Mouse (Mus musculus): ENCODE measurements around the gene Olfr504. TPM values are rescaled to one million over a fixed set of nuclear protein-coding genes. Genes with fewer than 3 reads are reported as not detected.
"Not testable (repeated sequence)": the region's sequence is repeated elsewhere in the genome, so short reads cannot be mapped to it uniquely, and the experiment has no call there.

Olfr504 gene
- not detected in 2 replicates for polyA plus RNA-seq (2015; fragmentation: Nextera tagmentation; extraction: Ambion mirVana)

DNA sequence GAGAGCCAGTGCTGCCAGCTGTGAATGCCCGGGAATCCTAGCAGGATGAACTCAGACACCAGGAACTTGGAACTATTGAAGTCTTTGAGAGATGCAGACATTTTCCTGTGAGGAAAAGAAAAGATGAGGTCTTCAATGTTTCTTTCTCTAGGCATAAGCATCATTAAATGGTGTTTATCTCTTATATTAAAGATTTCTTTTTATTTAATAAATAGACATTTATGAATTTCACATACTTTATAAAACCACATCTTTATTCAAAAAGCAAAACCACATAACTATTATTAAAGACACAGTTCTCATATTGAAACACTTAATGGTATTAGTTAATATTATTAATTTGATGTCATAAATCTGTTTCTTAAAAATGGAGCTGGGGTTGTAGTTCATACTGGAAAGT is at the start of gene Olfr504:
Olfr504 (minus strand) TSS at position 101 of the 400 bp plus-strand sequence.
- Histone ChIP-seq H3K9me3 (replicated peaks; ENCODE audit: control insufficient read depth, low read length) (no peaks in the 10 kb centered on the region; the same call in 1 of the 2 replicates), H3K9ac (ENCODE audit: low read length) (no peak within 1 kb of the TSS), H3K4me2 (ENCODE audit: low read depth, low read length) (no peak within 1 kb of the TSS), H3K4me3 (ENCODE audit: low read length) (no peak within 1 kb of the TSS), H3K4me1 (ENCODE audit: control insufficient read depth, insufficient read depth, low read length) (no peaks in the 10 kb centered on the region), H3K36me3 (ENCODE audit: control insufficient read depth, insufficient read depth) (no peaks in the 10 kb centered on the region), H3K27me3 (ENCODE audit: control insufficient read depth, insufficient read depth, low read length) (no peaks in the 10 kb centered on the region), H3K27ac (ENCODE audit: low read length) (no peak within 1 kb of the TSS)
- 79% methylated on average over 1 of the region's 1 CpGs for WGBS
- no peak for ATAC-seq (replicated peaks; ENCODE audit: extremely low read depth, insufficient read depth, low FRiP score)

DNA sequence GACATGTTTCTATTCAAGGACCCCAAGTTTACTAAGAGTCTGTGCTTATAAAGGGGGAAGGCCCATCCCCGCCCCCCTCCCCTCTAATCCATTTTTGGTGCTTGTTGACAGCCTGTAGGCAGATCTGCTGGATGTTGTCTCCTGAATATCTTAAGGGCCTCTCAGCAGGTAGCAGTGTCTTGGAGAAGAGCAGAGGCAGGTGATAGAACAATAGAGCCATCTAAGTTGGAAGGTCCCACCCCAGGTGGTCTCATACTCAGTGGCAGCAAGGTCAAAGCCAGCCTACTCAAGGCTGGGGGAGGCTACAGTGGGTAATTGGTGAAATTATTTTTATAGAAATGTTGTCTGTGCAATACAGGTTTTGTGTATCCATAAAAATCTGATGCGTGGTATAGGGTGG is 48.5 kb upstream of the Olfr504 start:
- 70% methylated on average over 2 of the region's 2 CpGs for WGBS
- no peak for ATAC-seq (replicated peaks; ENCODE audit: extremely low read depth, insufficient read depth, low FRiP score)
- Histone ChIP-seq H3K9me3 (replicated peaks; ENCODE audit: control insufficient read depth, low read length) (no peaks in the 10 kb centered on the region), H3K27me3 (ENCODE audit: control insufficient read depth, insufficient read depth, low read length) (no peaks in the 10 kb centered on the region), H3K4me3 (ENCODE audit: low read length) (no peak overlapping the region), H3K4me2 (ENCODE audit: low read depth, low read length) (no peak overlapping the region), H3K36me3 (ENCODE audit: control insufficient read depth, insufficient read depth) (no peaks in the 10 kb centered on the region), H3K27ac (ENCODE audit: low read length) (no peak overlapping the region), H3K4me1 (ENCODE audit: control insufficient read depth, insufficient read depth, low read length) (no peaks in the 10 kb centered on the region), H3K9ac (ENCODE audit: low read length) (no peak overlapping the region)

- H3K36me3 ChIP-seq (ENCODE audit: control insufficient read depth, insufficient read depth), result no peaks in the 10 kb centered on the region
- no peaks in the 10 kb centered on the region for H3K9me3 ChIP-seq (replicated peaks; ENCODE audit: control insufficient read depth, low read length)
- no peak within 1 kb of the TSS for H3K9ac ChIP-seq (ENCODE audit: low read length)
- no peak within 1 kb of the TSS for H3K27ac ChIP-seq (ENCODE audit: low read length)
- no peak for ATAC-seq (replicated peaks; ENCODE audit: extremely low read depth, insufficient read depth, low FRiP score)
- no peak within 1 kb of the TSS for H3K4me2 ChIP-seq (ENCODE audit: low read depth, low read length)
- H3K4me3 ChIP-seq (ENCODE audit: low read length), result no peak within 1 kb of the TSS
- no peaks in the 10 kb centered on the region for H3K4me1 ChIP-seq (ENCODE audit: control insufficient read depth, insufficient read depth, low read length)
- no peaks in the 10 kb centered on the region for H3K27me3 ChIP-seq (ENCODE audit: control insufficient read depth, insufficient read depth, low read length)
These were observed 44.9 kb upstream of the Olfr504 start, which contains the start of gene Olfr506 for GRCm38 (mm10) chr7:108610487-108610886. TSS of gene Olfr506 (plus strand) at chr7:108610787.

- not testable (repeated sequence) for H3K9me3 ChIP-seq (replicated peaks; ENCODE audit: control insufficient read depth, low read length)
- WGBS, result 65% methylated on average over 3 of the region's 3 CpGs
These were observed 36.3 kb upstream of the Olfr504 start for GRCm38 (mm10) chr7:108601916-108602315.

DNA sequence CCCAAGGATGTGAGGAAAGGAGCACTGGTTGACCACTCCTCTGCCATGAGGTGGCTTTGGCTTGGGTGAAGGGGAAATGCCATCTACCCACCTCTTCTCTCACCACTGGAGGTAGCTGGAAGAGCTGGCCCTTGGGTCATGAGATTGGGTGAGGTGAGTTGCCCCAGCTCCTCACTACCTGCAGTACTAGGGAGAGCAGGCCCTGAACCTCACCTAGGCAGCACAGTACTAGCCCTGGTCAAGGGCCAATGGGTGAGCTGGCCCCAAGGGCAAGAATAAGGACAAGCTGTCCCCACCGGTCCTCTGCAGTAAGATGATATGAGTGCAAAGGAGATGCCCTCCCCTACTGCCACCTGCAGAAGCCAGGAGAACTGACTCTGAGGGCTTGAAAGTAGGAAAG is 24.2 kb upstream of the Olfr504 start:
- Histone ChIP-seq H3K27ac (ENCODE audit: low read length) (no peak overlapping the region), H3K4me3 (ENCODE audit: low read length) (no peak overlapping the region), H3K4me1 (ENCODE audit: control insufficient read depth, insufficient read depth, low read length) (no peaks in the 10 kb centered on the region), H3K9me3 (replicated peaks; ENCODE audit: control insufficient read depth, low read length) (0 out of 2 replicates have a peak, but pooled peaks cover 5% of the 10 kb centered on the region), H3K27me3 (ENCODE audit: control insufficient read depth, insufficient read depth, low read length) (no peaks in the 10 kb centered on the region), H3K9ac (ENCODE audit: low read length) (no peak overlapping the region), H3K4me2 (ENCODE audit: low read depth, low read length) (no peak overlapping the region), H3K36me3 (ENCODE audit: control insufficient read depth, insufficient read depth) (no peaks in the 10 kb centered on the region)
- no peak for ATAC-seq (replicated peaks; ENCODE audit: extremely low read depth, insufficient read depth, low FRiP score)
- WGBS, result 76% methylated on average over 1 of the region's 1 CpGs

More at GRCm38 (mm10) chr7:108601916-108602315, 36.3 kb upstream of the Olfr504 start:
- not testable (repeated sequence) for H3K4me1 ChIP-seq (ENCODE audit: control insufficient read depth, insufficient read depth, low read length); H3K4me2 ChIP-seq (ENCODE audit: low read depth, low read length); H3K36me3 ChIP-seq (ENCODE audit: control insufficient read depth, insufficient read depth); H3K4me3 ChIP-seq (ENCODE audit: low read length); H3K27ac ChIP-seq (ENCODE audit: low read length); H3K9ac ChIP-seq (ENCODE audit: low read length); H3K27me3 ChIP-seq (ENCODE audit: control insufficient read depth, insufficient read depth, low read length); ATAC-seq (replicated peaks; ENCODE audit: extremely low read depth, insufficient read depth, low FRiP score)

DNA sequence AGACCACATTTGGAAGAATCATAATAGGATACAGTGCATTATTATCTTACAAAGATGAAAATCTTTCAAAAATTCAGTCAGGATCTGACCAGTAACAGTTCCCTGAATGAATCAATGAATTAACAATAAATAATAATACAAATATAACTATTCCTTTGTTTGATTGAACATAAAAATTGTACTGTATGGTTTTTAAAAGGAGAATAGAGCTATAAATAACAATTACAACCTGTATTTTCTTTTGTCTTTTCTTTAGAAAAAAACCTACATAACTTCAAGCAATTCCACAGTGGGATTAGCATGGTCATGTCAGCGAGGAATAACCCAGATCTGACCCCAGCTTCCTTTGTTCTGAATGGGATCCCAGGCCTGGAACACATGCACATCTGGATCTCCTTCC is 21.4 kb downstream of the Olfr504 start, which contains the start of gene Olfr503:
Olfr503 (plus strand) TSS at position 301 of the 400 bp plus-strand sequence.
- not testable (repeated sequence) for H3K9ac ChIP-seq (ENCODE audit: low read length); H3K4me2 ChIP-seq (ENCODE audit: low read depth, low read length); H3K4me1 ChIP-seq (ENCODE audit: control insufficient read depth, insufficient read depth, low read length); H3K4me3 ChIP-seq (ENCODE audit: low read length); H3K36me3 ChIP-seq (ENCODE audit: control insufficient read depth, insufficient read depth); H3K9me3 ChIP-seq (replicated peaks; ENCODE audit: control insufficient read depth, low read length); H3K27me3 ChIP-seq (ENCODE audit: control insufficient read depth, insufficient read depth, low read length); H3K27ac ChIP-seq (ENCODE audit: low read length); ATAC-seq (replicated peaks; ENCODE audit: extremely low read depth, insufficient read depth, low FRiP score)
- WGBS, result 52% methylated on average over 1 of the region's 1 CpGs

DNA sequence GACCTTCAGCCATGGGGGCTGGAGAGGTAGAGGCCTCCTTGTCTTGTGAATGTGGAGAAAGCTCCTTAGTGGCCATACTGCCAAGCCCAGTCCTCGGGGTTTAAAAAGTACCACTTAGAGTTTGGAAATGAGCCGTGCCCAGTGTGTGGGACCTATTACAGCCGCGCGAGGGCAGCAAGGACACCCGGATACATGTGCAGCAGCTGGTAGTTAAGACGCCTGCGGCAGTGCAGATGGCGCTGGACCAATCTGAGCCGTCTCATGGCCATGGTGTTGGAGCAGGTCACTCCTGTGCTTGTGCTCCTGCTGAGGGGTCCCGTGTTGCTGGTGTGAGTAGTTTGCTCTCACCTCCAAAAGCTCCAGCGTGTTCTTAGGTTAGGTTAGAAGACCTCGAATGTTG is 23.2 kb downstream of the Olfr504 start:
- ATAC-seq (replicated peaks; ENCODE audit: extremely low read depth, insufficient read depth, low FRiP score), result no peak
- H3K9me3 ChIP-seq (replicated peaks; ENCODE audit: control insufficient read depth, low read length), result peaks cover 4% of the 10 kb centered on the region; the same call in 1 of the 2 replicates
- no peak overlapping the region for H3K4me2 ChIP-seq (ENCODE audit: low read depth, low read length)
- no peaks in the 10 kb centered on the region for H3K27me3 ChIP-seq (ENCODE audit: control insufficient read depth, insufficient read depth, low read length)
- no peaks in the 10 kb centered on the region for H3K4me1 ChIP-seq (ENCODE audit: control insufficient read depth, insufficient read depth, low read length)
- no peak overlapping the region for H3K9ac ChIP-seq (ENCODE audit: low read length)
- 78% methylated on average over 13 of the region's 13 CpGs for WGBS
- no peak overlapping the region for H3K4me3 ChIP-seq (ENCODE audit: low read length)
- H3K36me3 ChIP-seq (ENCODE audit: control insufficient read depth, insufficient read depth), result no peaks in the 10 kb centered on the region
- no peak overlapping the region for H3K27ac ChIP-seq (ENCODE audit: low read length)

DNA sequence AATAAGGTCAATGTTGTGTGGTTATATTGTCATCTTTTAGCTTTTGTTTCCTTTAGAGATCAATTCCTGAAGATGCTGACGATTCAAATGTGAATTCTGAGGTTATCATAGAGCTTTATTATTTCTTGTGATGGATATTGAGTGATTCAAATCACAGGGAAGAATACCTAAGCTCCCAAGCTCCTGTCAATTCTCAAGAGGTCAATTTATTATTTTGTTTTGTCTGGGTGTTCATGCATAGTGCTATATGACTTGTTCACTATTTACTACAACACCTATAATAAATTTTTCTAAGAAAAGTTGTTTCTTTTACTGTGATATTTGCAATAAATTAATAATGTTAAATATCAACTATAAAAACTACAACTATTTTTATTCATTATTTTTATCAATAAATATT is 40.6 kb downstream of the Olfr504 start, which contains the start of gene Olfr502:
Olfr502 (minus strand) TSS at position 101 of the 400 bp plus-strand sequence.
- H3K27ac ChIP-seq (ENCODE audit: low read length), result no peak within 1 kb of the TSS
- no peak within 1 kb of the TSS for H3K9ac ChIP-seq (ENCODE audit: low read length)
- H3K27me3 ChIP-seq (ENCODE audit: control insufficient read depth, insufficient read depth, low read length), result no peaks in the 10 kb centered on the region
- WGBS, result 60% methylated on average over 1 of the region's 1 CpGs
- H3K4me2 ChIP-seq (ENCODE audit: low read depth, low read length), result no peak within 1 kb of the TSS
- no peaks in the 10 kb centered on the region for H3K4me1 ChIP-seq (ENCODE audit: control insufficient read depth, insufficient read depth, low read length)
- H3K9me3 ChIP-seq (replicated peaks; ENCODE audit: control insufficient read depth, low read length), result peaks cover 5% of the 10 kb centered on the region
- no peak within 1 kb of the TSS for H3K4me3 ChIP-seq (ENCODE audit: low read length)
- no peak for ATAC-seq (replicated peaks; ENCODE audit: extremely low read depth, insufficient read depth, low FRiP score)
- H3K36me3 ChIP-seq (ENCODE audit: control insufficient read depth, insufficient read depth), result no peaks in the 10 kb centered on the region

Measured in heart, embryonic 16.5 days (tissue).